Mouse (Mus musculus) spleen, adult 2 months (tissue): Measurements from ENCODE around the gene Noxa1.

Experiments used
- CTCF ChIP-seq: fragments of 200-500 bp; IDR thresholded peaks from 2 replicates; pipeline ENCODE4 v1.5.1; 2011; ENCODE audit warnings: mild to moderate bottlenecking, inconsistent platforms; ENCODE audit not compliant: insufficient read depth, insufficient read length, insufficient replicate concordance; ENCODE audit errors: extremely low read depth
- POLR2A ChIP-seq: fragments of 200-500 bp; IDR thresholded peaks from 2 replicates; pipeline ENCODE4 v1.6.1; 2011; ENCODE audit warnings: low read depth, low read length, inconsistent platforms

- TF ChIP-seq CTCF (no peak), POLR2A (no peak)
Measured at GRCm38 (mm10) chr2:25065537-25065936, 29.4 kb downstream of the Noxa1 start.
